Mouse (Mus musculus): ENCODE measurements around the gene Klhl6. TPM values are rescaled to one million over a fixed set of nuclear protein-coding genes. Genes with fewer than 3 reads are reported as not detected.

Gene Klhl6
- total and polyA plus RNA-seq, 3 experiments = 39.2 to 66.8 (median 65.0) TPM

GRCm38 (mm10) chr16:19977282-19977681, 5.6 kb downstream of the Klhl6 start:
- Histone ChIP-seq H3K36me3 (replicated peaks in 1 of 2; ENCODE audit: control insufficient read depth in 1 of 2, insufficient read depth in 1 of 2, low read length in 1 of 2) (peaks cover 0 to 26% of the 10 kb centered on the region in 2 experiments), H3K4me3 (replicated peaks in 1 of 3; ENCODE audit: low read depth in 2 of 3, low read length in 2 of 3, poor library complexity in 1 of 3) (no peak overlapping the region), H3K27ac (ENCODE audit: insufficient read depth, low read depth) (no peak overlapping the region), H3K4me2 (ENCODE audit: insufficient read depth, low read depth, poor library complexity, severe bottlenecking) (no peak overlapping the region), H3K27me3 (replicated peaks) (no peaks in the 10 kb centered on the region), H3K9ac (ENCODE audit: insufficient read depth, low read depth) (no peak overlapping the region), H3K9me3 (replicated peaks; ENCODE audit: low read length) (peaks cover 4% of the 10 kb centered on the region), H3K4me1 (ENCODE audit: control insufficient read depth in 1 of 2, insufficient read depth in 2 of 2) (peaks cover 12 to 87% of the 10 kb centered on the region in 2 experiments), H3K79me2 (replicated peaks; ENCODE audit: control insufficient read depth, extremely low read depth, insufficient read depth, poor library complexity, severe bottlenecking) (peaks cover 6% of the 10 kb centered on the region; the same call in 1 of the 2 replicates)
- dilution Hi-C loops (cut with MboI; ENCODE audit: extremely low pct_ligation_motif_present, extremely low pct_unique_long_range_greater_than_20kb, low sequenced_read_pairs) = no loop called here
- TF ChIP-seq MYC (IDR thresholded peaks at IDR 0.05; ENCODE audit: low read depth, low read length) = no peak
- TF ChIP-seq ZNF384 (IDR thresholded peaks at IDR 0.05; ENCODE audit: low read depth, low read length) = peak; percentile 45; the same call in 1 of the 2 replicates
- DNase-seq (ENCODE audit: extremely low read depth) = no peak
- in situ Hi-C loops (cut with MboI; ENCODE audit: low pct_ligation_motif_present, low pct_unique_long_range_greater_than_20kb, low sequenced_read_pairs) = loop anchor here (10.0 kb wide), 1 partner anchor 118 kb away; the partner anchor contains the start of gene Klhl24

GRCm38 (mm10) chr16:19976825-19977224, 6.0 kb downstream of the Klhl6 start:
- H3K4me3 ChIP-seq (replicated peaks in 1 of 3; ENCODE audit: low read depth in 2 of 3, low read length in 2 of 3, poor library complexity in 1 of 3) = no peak overlapping the region
- peaks cover 4% of the 10 kb centered on the region; the same call in 1 of the 2 replicates for H3K79me2 ChIP-seq (replicated peaks; ENCODE audit: control insufficient read depth, extremely low read depth, insufficient read depth, poor library complexity, severe bottlenecking)
- peaks cover 8% of the 10 kb centered on the region for H3K9me3 ChIP-seq (replicated peaks; ENCODE audit: low read length)
- H3K9ac ChIP-seq (ENCODE audit: insufficient read depth, low read depth) = no peak overlapping the region
- H3K4me1 ChIP-seq (ENCODE audit: control insufficient read depth in 1 of 2, insufficient read depth in 2 of 2) = peaks cover 12 to 88% of the 10 kb centered on the region in 2 experiments
- no peak overlapping the region for H3K4me2 ChIP-seq (ENCODE audit: insufficient read depth, low read depth, poor library complexity, severe bottlenecking)
- no peaks in the 10 kb centered on the region for H3K27me3 ChIP-seq (replicated peaks)
- dilution Hi-C loops (cut with MboI; ENCODE audit: extremely low pct_ligation_motif_present, extremely low pct_unique_long_range_greater_than_20kb, low sequenced_read_pairs) (no loop called here), in situ Hi-C loops (cut with MboI; ENCODE audit: low pct_ligation_motif_present, low pct_unique_long_range_greater_than_20kb, low sequenced_read_pairs) (loop anchor here (10.0 kb wide), 1 partner anchor 118 kb away; the partner anchor contains the start of gene Klhl24)
- H3K36me3 ChIP-seq (replicated peaks in 1 of 2; ENCODE audit: control insufficient read depth in 1 of 2, insufficient read depth in 1 of 2, low read length in 1 of 2) = peaks cover 0 to 30% of the 10 kb centered on the region in 2 experiments
- no peak for DNase-seq (ENCODE audit: extremely low read depth)
- TF ChIP-seq NELFE (IDR thresholded peaks at IDR 0.05; ENCODE audit: low read depth, low read length) = no peak
- no peak for TF ChIP-seq BHLHE40 (IDR thresholded peaks at IDR 0.05; ENCODE audit: low read depth, low read length)
- TF ChIP-seq TBP (conservative IDR thresholded peaks at IDR 0.05; ENCODE audit: low read depth, low read length) = no peak
- TF ChIP-seq POLR2AphosphoS2 (IDR thresholded peaks at IDR 0.05; ENCODE audit: low read depth, low read length) = no peak
- TF ChIP-seq PAX5 (IDR thresholded peaks at IDR 0.05; ENCODE audit: low read length) = no peak
- TF ChIP-seq CHD1 (IDR thresholded peaks at IDR 0.05; ENCODE audit: low read depth, low read length) = no peak
- TF ChIP-seq ELF1 (IDR thresholded peaks at IDR 0.05; ENCODE audit: low read depth, low read length) = no peak
- no peak for TF ChIP-seq ZKSCAN1 (IDR thresholded peaks at IDR 0.05; ENCODE audit: borderline replicate concordance, low read depth, low read length)
- TF ChIP-seq ZMIZ1 (IDR thresholded peaks at IDR 0.05; ENCODE audit: low read depth, low read length) = no peak
- TF ChIP-seq HCFC1 (IDR thresholded peaks at IDR 0.05; ENCODE audit: low read depth, low read length) = no peak
- TF ChIP-seq KAT2A (IDR thresholded peaks at IDR 0.05; ENCODE audit: insufficient replicate concordance, low read length) = no peak
- no peak for TF ChIP-seq ETS1 (conservative IDR thresholded peaks at IDR 0.05; ENCODE audit: low read depth, low read length)
- no peak for TF ChIP-seq MEF2A (IDR thresholded peaks at IDR 0.05; ENCODE audit: borderline replicate concordance, low read depth, low read length)
- H3K27ac ChIP-seq (ENCODE audit: insufficient read depth, low read depth) = no peak overlapping the region
